Mouse (Mus musculus) embryonic stem cell, embryonic (primary cell): ENCODE measurements at regions not wholly inside any gene's neighbourhood (a gene's known extent, or its start where the extent isn't known, plus 50 kb on each side); places are given as distances from the start of the nearest gene placed in this dataset.

Source experiments
- CTCF ChIA-PET, 4 experiments: fragments of 300-600 bp in 2 of 4; fragments of 350-600 bp in 2 of 4; sonication (Branson Sonifier 250); formaldehyde crosslinking; loops; one replicate each; lab custom pipeline; 2022; ENCODE audit warnings: inconsistent platforms in 2 of 4; lab: Charles Lee
- POLR2A ChIA-PET, 4 experiments: fragments of 300-600 bp in 2 of 4; fragments of 350-600 bp in 2 of 4; sonication (Branson Sonifier 250); formaldehyde crosslinking; loops; one replicate each; lab custom pipeline; 2022; ENCODE audit warnings: antibody characterized with exemption in 4 of 4, inconsistent platforms in 1 of 4; lab: Charles Lee

- ChIA-PET CTCF (no interaction called here), POLR2A (no interaction called here)
These were observed 1228.7 kb downstream of the Slc22a22 start for GRCm38 (mm10) chr15:56248731-56249130.

- POLR2A ChIA-PET, result no interaction called here
- CTCF ChIA-PET, result no interaction called here
These were observed 1233.3 kb downstream of the Slc22a22 start for GRCm38 (mm10) chr15:56244004-56244735.

- CTCF ChIA-PET, result no interaction called here
- POLR2A ChIA-PET, result no interaction called here
These were observed 1274.9 kb downstream of the Slc22a22 start for GRCm38 (mm10) chr15:56202552-56202951.

- ChIA-PET CTCF (no interaction called here), POLR2A (no interaction called here)
These were observed 1278.1 kb downstream of the Slc22a22 start for GRCm38 (mm10) chr15:56199336-56199735.

GRCm38 (mm10) chr15:56197425-56198201, 1279.8 kb downstream of the Slc22a22 start:
- CTCF ChIA-PET, result no interaction called here
- POLR2A ChIA-PET, result no interaction called here

GRCm38 (mm10) chr15:56166236-56166635, 1311.2 kb downstream of the Slc22a22 start:
- CTCF ChIA-PET, result no interaction called here
- POLR2A ChIA-PET, result no interaction called here

GRCm38 (mm10) chr15:56158726-56159125, 1318.7 kb downstream of the Slc22a22 start:
- ChIA-PET POLR2A (no interaction called here), CTCF (no interaction called here)

- POLR2A ChIA-PET, result no interaction called here
- CTCF ChIA-PET, result no interaction called here
These were observed 1338.0 kb downstream of the Slc22a22 start for GRCm38 (mm10) chr15:56139451-56139850.

GRCm38 (mm10) chr15:56136420-56136970, 1340.9 kb downstream of the Slc22a22 start:
- CTCF ChIA-PET, result no interaction called here
- POLR2A ChIA-PET, result no interaction called here

- ChIA-PET CTCF (no interaction called here), POLR2A (no interaction called here)
These were observed 1349.4 kb downstream of the Slc22a22 start for GRCm38 (mm10) chr15:56128029-56128428.

GRCm38 (mm10) chr15:56119287-56120065, 1357.9 kb downstream of the Slc22a22 start:
- CTCF ChIA-PET, result no interaction called here
- POLR2A ChIA-PET, result no interaction called here

- POLR2A ChIA-PET, result interaction anchor here in 1 of 4 experiments (0.7 to 1.1 kb wide), 2 partner anchors 10 to 787 kb away, joined by 3 read pairs; no protein-coding TSS in a partner anchor
- CTCF ChIA-PET, result no interaction called here
These were observed 1369.1 kb downstream of the Slc22a22 start for GRCm38 (mm10) chr15:56108313-56108712.

- POLR2A ChIA-PET, result interaction anchor here in 1 of 4 experiments (1.1 kb wide), 1 partner anchor 10 kb away, joined by 3 read pairs; no protein-coding TSS in a partner anchor
- CTCF ChIA-PET, result no interaction called here
These were observed 1369.7 kb downstream of the Slc22a22 start for GRCm38 (mm10) chr15:56107719-56108118.

GRCm38 (mm10) chr15:56100133-56100735, 1377.2 kb downstream of the Slc22a22 start:
- ChIA-PET CTCF (no interaction called here), POLR2A (interaction anchor here in 1 of 4 experiments (0.6 kb wide), 1 partner anchor 284 kb away, joined by 5 read pairs; no protein-coding TSS in a partner anchor)

- POLR2A ChIA-PET, result no interaction called here
These were observed 1399.4 kb downstream of the Slc22a22 start for GRCm38 (mm10) chr15:56077838-56078567.

GRCm38 (mm10) chr15:56077081-56077480, 1400.3 kb downstream of the Slc22a22 start:
- ChIA-PET CTCF (interaction anchor here in 1 of 4 experiments (0.7 kb wide), 1 partner anchor 40 kb away, joined by 5 read pairs; no protein-coding TSS in a partner anchor), POLR2A (no interaction called here)

More at GRCm38 (mm10) chr15:56077838-56078567, 1399.4 kb downstream of the Slc22a22 start:
- CTCF ChIA-PET, result no interaction called here

- POLR2A ChIA-PET, result no interaction called here
These were observed 1400.7 kb downstream of the Slc22a22 start for GRCm38 (mm10) chr15:56076680-56077079.

GRCm38 (mm10) chr15:56069511-56069910, 1407.9 kb downstream of the Slc22a22 start:
- POLR2A ChIA-PET, result no interaction called here
- CTCF ChIA-PET, result no interaction called here

More at GRCm38 (mm10) chr15:56076680-56077079, 1400.7 kb downstream of the Slc22a22 start:
- CTCF ChIA-PET, result interaction anchor here in 1 of 4 experiments (0.7 kb wide), 1 partner anchor 41 kb away, joined by 5 read pairs; no protein-coding TSS in a partner anchor
